Mouse (Mus musculus) fibroblast of lung, adult 2 months (primary cell): ENCODE results near the gene Nelfa.
"Not testable (repeated sequence)": the region's sequence is repeated elsewhere in the genome, so short reads cannot be mapped to it uniquely, and the experiment has no call there.

Source experiments
- DNase-seq: peaks from one replicate; pipeline ENCODE4 v3.0.0-alpha.2; 2011; ENCODE audit warnings: low read depth

Nelfa gene

GRCm38 (mm10) chr5:33936120-33936707, at the start of gene Nelfa:
TSS of gene Nelfa (minus strand) at chr5:33936413.
- peak; percentile 99 for DNase-seq

- no peak for DNase-seq
Observed at GRCm38 (mm10) chr5:33983309-33984121, 47.3 kb upstream of the Nelfa start, which contains the start of gene Gm1673. TSS of gene Gm1673 (plus strand) at chr5:33983433.

GRCm38 (mm10) chr5:33982731-33983259, 46.6 kb upstream of the Nelfa start:
- no peak for DNase-seq

GRCm38 (mm10) chr5:33976267-33976666, 40.1 kb upstream of the Nelfa start:
- DNase-seq: no peak

- DNase-seq: no peak
Observed at GRCm38 (mm10) chr5:33974736-33975135, 38.5 kb upstream of the Nelfa start.

GRCm38 (mm10) chr5:33959382-33959781, 23.2 kb upstream of the Nelfa start:
- DNase-seq: no peak

GRCm38 (mm10) chr5:33955868-33956267, 19.7 kb upstream of the Nelfa start:
- DNase-seq: peak; percentile 63

GRCm38 (mm10) chr5:33954354-33954753, 18.1 kb upstream of the Nelfa start:
- DNase-seq: peak; percentile 27

- no peak for DNase-seq
Observed at GRCm38 (mm10) chr5:33953471-33954185, 17.4 kb upstream of the Nelfa start.

- DNase-seq: no peak
Observed at GRCm38 (mm10) chr5:33948314-33948713, 12.1 kb upstream of the Nelfa start.

GRCm38 (mm10) chr5:33947035-33947434, 10.8 kb upstream of the Nelfa start:
- not testable (repeated sequence) for DNase-seq

GRCm38 (mm10) chr5:33938448-33938847, 2.2 kb upstream of the Nelfa start:
- no peak for DNase-seq

GRCm38 (mm10) chr5:33937230-33937629, 1.0 kb upstream of the Nelfa start:
- no peak for DNase-seq

- DNase-seq: no peak
Observed at GRCm38 (mm10) chr5:33935700-33936111, 507 bp downstream of the Nelfa start.

- DNase-seq: no peak
Observed at GRCm38 (mm10) chr5:33934877-33935276, 1.3 kb downstream of the Nelfa start.

GRCm38 (mm10) chr5:33934081-33934480, 2.1 kb downstream of the Nelfa start:
- no peak for DNase-seq

GRCm38 (mm10) chr5:33932413-33932812, 3.8 kb downstream of the Nelfa start:
- DNase-seq: no peak

GRCm38 (mm10) chr5:33926170-33926569, 10.0 kb downstream of the Nelfa start:
- DNase-seq: no peak

- no peak for DNase-seq
Observed at GRCm38 (mm10) chr5:33922566-33922965, 13.6 kb downstream of the Nelfa start.

- DNase-seq: no peak
Observed at GRCm38 (mm10) chr5:33921486-33922235, 14.6 kb downstream of the Nelfa start.

- DNase-seq: no peak
Observed at GRCm38 (mm10) chr5:33920924-33921323, 15.3 kb downstream of the Nelfa start.

GRCm38 (mm10) chr5:33920037-33920436, 16.2 kb downstream of the Nelfa start:
- DNase-seq: no peak
